Mouse (Mus musculus) myocyte (in vitro differentiated cells): Measurements from ENCODE around the gene Prkag1. TPM values are rescaled to one million over a fixed set of nuclear protein-coding genes. Genes with fewer than 3 reads are reported as not detected.
"Not testable (repeated sequence)": the region's sequence is repeated elsewhere in the genome, so short reads cannot be mapped to it uniquely, and the experiment has no call there.

Experiments used
- H3K27me3 ChIP-seq: one replicate; pipeline ENCODE4 v1.6.1; 2011; ENCODE audit not compliant: control insufficient read depth, insufficient read depth, insufficient read length
- H3K36me3 ChIP-seq: one replicate; pipeline ENCODE4 v1.6.1; 2011; ENCODE audit not compliant: control insufficient read depth, insufficient read depth
- H3K4me2 ChIP-seq: one replicate; pipeline ENCODE4 v1.6.1; 2011; ENCODE audit warnings: low read depth, control low read depth
- H3K4me3 ChIP-seq: one replicate; pipeline ENCODE4 v1.5.1; 2011; ENCODE audit warnings: mild to moderate bottlenecking, control low read depth, moderate library complexity
- H3K79me2 ChIP-seq: one replicate; pipeline ENCODE4 v1.6.1; 2011; ENCODE audit not compliant: control insufficient read depth, insufficient read depth
- H3ac ChIP-seq: one replicate; pipeline ENCODE4 v1.6.1; 2011; ENCODE audit not compliant: control insufficient read depth, insufficient read length
- CEBPB ChIP-seq: IDR thresholded peaks from 2 replicates; pipeline ENCODE4 v1.6.1; 2011; ENCODE audit warnings: mild to moderate bottlenecking, moderate library complexity; ENCODE audit not compliant: poor library complexity, insufficient read depth, severe bottlenecking
- E2F4 ChIP-seq: IDR thresholded peaks from one replicate; pipeline ENCODE4 v1.6.1; 2011; ENCODE audit warnings: mild to moderate bottlenecking, control low read depth, moderate library complexity; ENCODE audit not compliant: insufficient read depth
- MAX ChIP-seq: IDR thresholded peaks from one replicate; pipeline ENCODE4 v1.6.1; 2011; ENCODE audit warnings: low read depth, mild to moderate bottlenecking, control low read depth
- MYOD1 ChIP-seq, 3 experiments: IDR thresholded peaks; one replicate each; pipeline ENCODE4 v1.6.1; 2011; ENCODE audit warnings: control low read depth in 2 of 3, low read depth in 2 of 3, mild to moderate bottlenecking in 2 of 3, moderate library complexity in 1 of 3; ENCODE audit not compliant: insufficient read length in 2 of 3, control insufficient read depth in 1 of 3
- MYOG ChIP-seq, 3 experiments: IDR thresholded peaks; one replicate each; pipeline ENCODE4 v1.6.1; 2011; ENCODE audit warnings: control low read depth in 2 of 3, low read depth in 2 of 3, mild to moderate bottlenecking in 2 of 3; ENCODE audit not compliant: insufficient read length in 2 of 3, control insufficient read depth in 1 of 3, insufficient read depth in 1 of 3
- POLR2A ChIP-seq: IDR thresholded peaks from one replicate; pipeline ENCODE4 v1.6.1; 2011; ENCODE audit warnings: low read depth, mild to moderate bottlenecking, control low read depth, moderate library complexity; ENCODE audit not compliant: insufficient read length
- POLR2AphosphoS2 ChIP-seq: IDR thresholded peaks from one replicate; pipeline ENCODE4 v1.6.1; 2011; ENCODE audit warnings: low read depth, control low read depth; ENCODE audit not compliant: insufficient read length
- REST ChIP-seq: IDR thresholded peaks from one replicate; pipeline ENCODE4 v1.6.1; 2011; ENCODE audit warnings: mild to moderate bottlenecking, control low read depth, moderate library complexity; ENCODE audit not compliant: insufficient read depth, insufficient read length
- SRF ChIP-seq: IDR thresholded peaks from one replicate; pipeline ENCODE4 v1.6.1; 2011; ENCODE audit warnings: low read depth; ENCODE audit not compliant: control insufficient read depth, insufficient read length
- TCF12 ChIP-seq: IDR thresholded peaks from one replicate; pipeline ENCODE4 v1.6.1; 2011; ENCODE audit warnings: mild to moderate bottlenecking, control low read depth; ENCODE audit not compliant: poor library complexity, insufficient read depth, severe bottlenecking
- TCF3 ChIP-seq: IDR thresholded peaks from one replicate; pipeline ENCODE4 v1.6.1; 2011; ENCODE audit warnings: low read depth, control low read depth; ENCODE audit not compliant: insufficient read length
- USF1 ChIP-seq: IDR thresholded peaks from one replicate; pipeline ENCODE4 v1.6.1; 2011; ENCODE audit warnings: low read depth, mild to moderate bottlenecking, control low read depth, moderate library complexity
- polyA plus RNA-seq: library from polyadenylated mRNA; unstranded; fragments of >200 nt; fragmentation: generic; extraction: Trizol; gene quantifications from one replicate; pipeline ENCODE4 v1.2.1, GENCODE M21; 2012; ENCODE audit warnings: missing spikeins

Gene Prkag1
- polyA plus RNA-seq, 1 experiment: 99.7 TPM

- TF ChIP-seq MAX: no peak
- no peak for TF ChIP-seq CEBPB
- no peak for TF ChIP-seq E2F4
- TF ChIP-seq REST: no peak
- TF ChIP-seq SRF: no peak
- TF ChIP-seq MYOD1 (IDR thresholded peaks at IDR 0.05; ENCODE audit: control insufficient read depth in 1 of 3, insufficient read length in 2 of 3, low read depth in 2 of 3): no peak
- no peak for TF ChIP-seq POLR2AphosphoS2
- no peak for TF ChIP-seq USF1
- no peak for TF ChIP-seq TCF3
- no peak for TF ChIP-seq TCF12
- TF ChIP-seq POLR2A: no peak
- no peak for TF ChIP-seq MYOG (IDR thresholded peaks at IDR 0.05; ENCODE audit: control insufficient read depth in 1 of 3, insufficient read depth in 1 of 3, insufficient read length in 2 of 3, low read depth in 2 of 3)
- no peak overlapping the region for H3K4me2 ChIP-seq
- no peaks in the 10 kb centered on the region for H3K27me3 ChIP-seq
- no peak overlapping the region for H3ac ChIP-seq
- H3K4me3 ChIP-seq: no peak overlapping the region
- peaks cover 37% of the 10 kb centered on the region for H3K36me3 ChIP-seq
- no peaks in the 10 kb centered on the region for H3K79me2 ChIP-seq
Observed at GRCm38 (mm10) chr15:98818171-98818570, 13.2 kb downstream of the Prkag1 start.

- Histone ChIP-seq H3K79me2 (no peaks in the 10 kb centered on the region), H3K4me3 (no peak overlapping the region), H3K36me3 (peaks cover 30% of the 10 kb centered on the region), H3K4me2 (no peak overlapping the region), H3ac (no peak overlapping the region), H3K27me3 (peaks cover under 1% of the 10 kb centered on the region)
- TF ChIP-seq CEBPB (no peak), E2F4 (no peak), MYOG (IDR thresholded peaks at IDR 0.05; ENCODE audit: control insufficient read depth in 1 of 3, insufficient read depth in 1 of 3, insufficient read length in 2 of 3, low read depth in 2 of 3) (no peak), REST (no peak), TCF3 (no peak), MAX (no peak), USF1 (no peak), SRF (no peak), MYOD1 (IDR thresholded peaks at IDR 0.05; ENCODE audit: control insufficient read depth in 1 of 3, insufficient read length in 2 of 3, low read depth in 2 of 3) (no peak), TCF12 (no peak), POLR2A (no peak)
Observed at GRCm38 (mm10) chr15:98812741-98813424, 18.4 kb downstream of the Prkag1 start.

- peaks cover 17% of the 10 kb centered on the region for H3K27me3 ChIP-seq
- not testable (repeated sequence) for H3K79me2 ChIP-seq
Observed at GRCm38 (mm10) chr15:98810212-98810611, 21.1 kb downstream of the Prkag1 start.

GRCm38 (mm10) chr15:98809390-98809789, 21.9 kb downstream of the Prkag1 start, which contains the start of gene Ddn:
TSS of gene Ddn (minus strand) at chr15:98809490.
- TF ChIP-seq POLR2AphosphoS2 (no peak), USF1 (no peak), CEBPB (no peak), SRF (no peak), TCF3 (no peak), E2F4 (no peak), TCF12 (no peak), REST (no peak), POLR2A (no peak), MYOD1 (IDR thresholded peaks at IDR 0.05; ENCODE audit: control insufficient read depth in 1 of 3, insufficient read length in 2 of 3, low read depth in 2 of 3) (no peak), MAX (no peak), MYOG (IDR thresholded peaks at IDR 0.05; ENCODE audit: control insufficient read depth in 1 of 3, insufficient read depth in 1 of 3, insufficient read length in 2 of 3, low read depth in 2 of 3) (no peak)
- peaks cover 21% of the 10 kb centered on the region for H3K27me3 ChIP-seq

More at GRCm38 (mm10) chr15:98810212-98810611, 21.1 kb downstream of the Prkag1 start:
- H3K36me3 ChIP-seq: peaks cover 23% of the 10 kb centered on the region
- not testable (repeated sequence) for H3K4me2 ChIP-seq, H3ac ChIP-seq, H3K4me3 ChIP-seq

GRCm38 (mm10) chr15:98808651-98809134, 22.6 kb downstream of the Prkag1 start:
- TF ChIP-seq MYOG (IDR thresholded peaks at IDR 0.05; ENCODE audit: control insufficient read depth in 1 of 3, insufficient read depth in 1 of 3, insufficient read length in 2 of 3, low read depth in 2 of 3) (no peak), TCF12 (no peak), TCF3 (no peak), REST (no peak), MAX (no peak), MYOD1 (IDR thresholded peaks at IDR 0.05; ENCODE audit: control insufficient read depth in 1 of 3, insufficient read length in 2 of 3, low read depth in 2 of 3) (no peak), USF1 (no peak), CEBPB (no peak), SRF (no peak), POLR2AphosphoS2 (no peak)
- no peak overlapping the region for H3K4me3 ChIP-seq
- no peak overlapping the region for H3ac ChIP-seq
- peak overlapping the region; percentile 61 for H3K4me2 ChIP-seq
- H3K27me3 ChIP-seq: peaks cover 21% of the 10 kb centered on the region
- H3K36me3 ChIP-seq: peaks cover 18% of the 10 kb centered on the region
- H3K79me2 ChIP-seq: no peaks in the 10 kb centered on the region

More at GRCm38 (mm10) chr15:98809390-98809789, 21.9 kb downstream of the Prkag1 start, which contains the start of gene Ddn:
- H3K79me2 ChIP-seq: no peaks in the 10 kb centered on the region
- peaks cover 20% of the 10 kb centered on the region for H3K36me3 ChIP-seq
- H3K4me3 ChIP-seq: no peak within 1 kb of the TSS
- H3ac ChIP-seq: no peak within 1 kb of the TSS
- peak within 1 kb of the TSS; percentile 61 for H3K4me2 ChIP-seq
